Mouse (Mus musculus) C2C12 (cell line): ENCODE data around the gene Tbc1d8. TPM values are rescaled to one million over a fixed set of nuclear protein-coding genes. Genes with fewer than 3 reads are reported as not detected.

Source experiments
- H3K27me3 ChIP-seq: one replicate; pipeline ENCODE4 v1.6.1; 2011; ENCODE audit not compliant: control insufficient read depth, insufficient read depth, insufficient read length
- H3K36me3 ChIP-seq: one replicate; pipeline ENCODE4 v1.6.1; 2011; ENCODE audit not compliant: control insufficient read depth, insufficient read depth
- H3K4me3 ChIP-seq: one replicate; pipeline ENCODE4 v1.5.1; 2011; ENCODE audit warnings: mild to moderate bottlenecking, control low read depth; ENCODE audit not compliant: poor library complexity, insufficient read depth, severe bottlenecking
- H3K79me2 ChIP-seq: one replicate; pipeline ENCODE4 v1.6.1; 2011; ENCODE audit not compliant: control insufficient read depth, insufficient read depth
- H3K79me3 ChIP-seq: one replicate; pipeline ENCODE4 v1.6.1; 2011; ENCODE audit warnings: low read depth, control low read depth
- H3ac ChIP-seq: one replicate; pipeline ENCODE3; 2011; ENCODE audit warnings: low read depth; ENCODE audit not compliant: control insufficient read depth, insufficient read length
- CEBPB ChIP-seq: IDR thresholded peaks from one replicate; pipeline ENCODE4 v1.6.1; 2011; ENCODE audit warnings: low read depth, mild to moderate bottlenecking, control low read depth, moderate library complexity
- CTCF ChIP-seq: IDR thresholded peaks from one replicate; pipeline ENCODE4 v1.5.1; 2011; ENCODE audit not compliant: control insufficient read depth, insufficient read depth, insufficient read length
- FOSL1 ChIP-seq: IDR thresholded peaks from one replicate; pipeline ENCODE4 v1.8.0; 2011; ENCODE audit warnings: mild to moderate bottlenecking, low read length; ENCODE audit not compliant: poor library complexity, insufficient read depth, severe bottlenecking
- MAX ChIP-seq: IDR thresholded peaks from one replicate; pipeline ENCODE4 v1.6.1; 2011; ENCODE audit warnings: mild to moderate bottlenecking, control low read depth
- MYOD1 ChIP-seq: IDR thresholded peaks from one replicate; pipeline ENCODE4 v1.6.1; 2011; ENCODE audit warnings: low read depth; ENCODE audit not compliant: control insufficient read depth, insufficient read length
- MYOG ChIP-seq: IDR thresholded peaks from one replicate; pipeline ENCODE4 v1.6.1; 2011; ENCODE audit not compliant: control insufficient read depth, insufficient read length; ENCODE audit errors: extremely low read depth
- USF1 ChIP-seq: IDR thresholded peaks from one replicate; pipeline ENCODE4 v1.6.1; 2011; ENCODE audit warnings: low read depth, mild to moderate bottlenecking, control low read depth, moderate library complexity
- polyA plus RNA-seq: library from polyadenylated mRNA; unstranded; fragments of >200 nt; fragmentation: generic; extraction: Trizol; gene quantifications from one replicate; pipeline ENCODE4 v1.2.1, GENCODE M21; 2012; ENCODE audit warnings: missing spikeins

Gene Tbc1d8
- polyA plus RNA-seq, 1 experiment = 0.43 TPM

- TF ChIP-seq USF1 = no peak
- no peak for TF ChIP-seq CTCF
- no peak for TF ChIP-seq FOSL1
- TF ChIP-seq MAX = no peak
- TF ChIP-seq CEBPB = no peak
- no peak for TF ChIP-seq MYOD1
- no peak for TF ChIP-seq MYOG
- no peak overlapping the region for H3K4me3 ChIP-seq
- H3K27me3 ChIP-seq = no peaks in the 10 kb centered on the region
- H3K79me3 ChIP-seq = no peaks in the 10 kb centered on the region
- no peaks in the 10 kb centered on the region for H3K79me2 ChIP-seq
- no peaks in the 10 kb centered on the region for H3K36me3 ChIP-seq
- H3ac ChIP-seq = no peak overlapping the region
Observed at GRCm38 (mm10) chr1:39391652-39392051, 86.9 kb downstream of the Tbc1d8 start.

- no peaks in the 10 kb centered on the region for H3K27me3 ChIP-seq
- TF ChIP-seq MAX (no peak), MYOG (no peak), USF1 (no peak), MYOD1 (no peak), CEBPB (no peak), CTCF (no peak), FOSL1 (no peak)
- no peak overlapping the region for H3K4me3 ChIP-seq
- H3K79me2 ChIP-seq = no peaks in the 10 kb centered on the region
- H3K79me3 ChIP-seq = no peaks in the 10 kb centered on the region
- H3ac ChIP-seq = no peak overlapping the region
- no peaks in the 10 kb centered on the region for H3K36me3 ChIP-seq
Observed at GRCm38 (mm10) chr1:39389338-39389737, 89.2 kb downstream of the Tbc1d8 start.

GRCm38 (mm10) chr1:39388163-39388562 lies 90.4 kb downstream of the Tbc1d8 start:
- H3K36me3 ChIP-seq = no peaks in the 10 kb centered on the region
- H3K4me3 ChIP-seq = no peak overlapping the region
- H3K79me3 ChIP-seq = no peaks in the 10 kb centered on the region
- no peaks in the 10 kb centered on the region for H3K27me3 ChIP-seq
- no peak for TF ChIP-seq FOSL1
- no peak for TF ChIP-seq MYOG
- no peak for TF ChIP-seq MAX
- TF ChIP-seq USF1 = no peak
- TF ChIP-seq MYOD1 = no peak
- TF ChIP-seq CTCF = no peak
- no peak for TF ChIP-seq CEBPB
- H3ac ChIP-seq = no peak overlapping the region
- no peaks in the 10 kb centered on the region for H3K79me2 ChIP-seq

GRCm38 (mm10) chr1:39387497-39387896 lies 91.1 kb downstream of the Tbc1d8 start:
- no peak overlapping the region for H3K4me3 ChIP-seq
- no peaks in the 10 kb centered on the region for H3K27me3 ChIP-seq
- H3K79me3 ChIP-seq = no peaks in the 10 kb centered on the region
- no peak for TF ChIP-seq MYOD1
- TF ChIP-seq USF1 = no peak
- no peak for TF ChIP-seq CTCF
- TF ChIP-seq MYOG = no peak
- TF ChIP-seq FOSL1 = no peak
- no peak for TF ChIP-seq MAX
- no peak for TF ChIP-seq CEBPB
- H3K79me2 ChIP-seq = no peaks in the 10 kb centered on the region
- no peaks in the 10 kb centered on the region for H3K36me3 ChIP-seq
- H3ac ChIP-seq = no peak overlapping the region

- Histone ChIP-seq H3ac (no peak overlapping the region), H3K4me3 (no peak overlapping the region), H3K79me2 (no peaks in the 10 kb centered on the region), H3K36me3 (no peaks in the 10 kb centered on the region), H3K27me3 (no peaks in the 10 kb centered on the region), H3K79me3 (no peaks in the 10 kb centered on the region)
- TF ChIP-seq MYOG (no peak), FOSL1 (no peak), USF1 (no peak), MYOD1 (no peak), CEBPB (no peak), CTCF (no peak), MAX (no peak)
Observed at GRCm38 (mm10) chr1:39386456-39386855, 92.1 kb downstream of the Tbc1d8 start.

GRCm38 (mm10) chr1:39384914-39385313 lies 93.6 kb downstream of the Tbc1d8 start:
- H3ac ChIP-seq = no peak overlapping the region
- no peaks in the 10 kb centered on the region for H3K36me3 ChIP-seq
- H3K79me3 ChIP-seq = no peaks in the 10 kb centered on the region
- H3K79me2 ChIP-seq = no peaks in the 10 kb centered on the region
- TF ChIP-seq MYOG (no peak), CTCF (no peak), FOSL1 (no peak), MYOD1 (no peak), USF1 (no peak), MAX (no peak), CEBPB (no peak)
- H3K4me3 ChIP-seq = no peak overlapping the region
- no peaks in the 10 kb centered on the region for H3K27me3 ChIP-seq
